Mouse (Mus musculus): Measurements from ENCODE around the gene Cebpb. TPM values are rescaled to one million over a fixed set of nuclear protein-coding genes. Genes with fewer than 3 reads are reported as not detected.

The Cebpb gene
- total and polyA plus RNA-seq, 3 experiments = 9.9 to 10.7 TPM; not detected in 1

GRCm38 (mm10) chr2:167672212-167672685 lies 16.5 kb upstream of the Cebpb start:
- H3K36me3 ChIP-seq (ENCODE audit: control insufficient read depth in 1 of 2, insufficient read depth in 2 of 2, low read length in 2 of 2) = no peaks in the 10 kb centered on the region; a peak in 1 of 4 replicates
- H3K9me3 ChIP-seq (replicated peaks; ENCODE audit: insufficient read depth, low read length) = no peaks in the 10 kb centered on the region
- peak; percentile 65 for TF ChIP-seq SIN3A (IDR thresholded peaks at IDR 0.05; ENCODE audit: low read length)
- TF ChIP-seq SMC3 (IDR thresholded peaks at IDR 0.05; ENCODE audit: low read depth, low read length) = no peak
- TF ChIP-seq GABPA (IDR thresholded peaks at IDR 0.05; ENCODE audit: low read depth, low read length) = no peak
- peak; percentile 28; the same call in 1 of the 2 replicates for TF ChIP-seq ELF1 (IDR thresholded peaks at IDR 0.05; ENCODE audit: low read depth, low read length)
- TF ChIP-seq UBTF (IDR thresholded peaks at IDR 0.05; ENCODE audit: borderline replicate concordance, insufficient read depth, low read depth, low read length) = no peak
- peak; percentile 85 for TF ChIP-seq TCF12 (IDR thresholded peaks at IDR 0.05; ENCODE audit: low read depth, low read length)
- no peak for TF ChIP-seq HCFC1 (IDR thresholded peaks at IDR 0.05; ENCODE audit: low read depth, low read length)
- no peak; the same call in 1 of the 2 replicates for TF ChIP-seq MAZ (IDR thresholded peaks at IDR 0.05; ENCODE audit: low read depth, low read length)
- TF ChIP-seq MXI1 (IDR thresholded peaks at IDR 0.05; ENCODE audit: low read depth, low read length) = 0 out of 2 replicates have a peak, but pooled peaks have one; percentile 27
- TF ChIP-seq MYB (IDR thresholded peaks at IDR 0.05; ENCODE audit: low read depth, low read length) = 0 out of 2 replicates have a peak, but pooled peaks have one; percentile 12
- no peak for TF ChIP-seq RAD21 (IDR thresholded peaks at IDR 0.05; ENCODE audit: low read depth, low read length)
- no peak for TF ChIP-seq CTCF (IDR thresholded peaks at IDR 0.05 in 2 of 3, conservative IDR thresholded peaks at IDR 0.05 in 1 of 3; ENCODE audit: control insufficient read depth in 1 of 3, insufficient read depth in 1 of 3, low read depth in 2 of 3, low read length in 3 of 3, poor library complexity in 1 of 3, severe bottlenecking in 1 of 3)
- TF ChIP-seq KAT2A (conservative IDR thresholded peaks at IDR 0.05; ENCODE audit: low read depth, low read length) = no peak
- TF ChIP-seq GATA1 (IDR thresholded peaks at IDR 0.05; ENCODE audit: low read depth, low read length) = peak; percentile 28; the same call in 1 of the 2 replicates
- no peak for TF ChIP-seq USF1 (IDR thresholded peaks at IDR 0.05; ENCODE audit: low read depth, low read length)
- TF ChIP-seq JUND (IDR thresholded peaks at IDR 0.05; ENCODE audit: low read depth, low read length) = no peak
- TF ChIP-seq MEF2A (IDR thresholded peaks at IDR 0.05; ENCODE audit: extremely low read depth, insufficient replicate concordance, low read depth, low read length, poor library complexity, severe bottlenecking) = no peak
- TF ChIP-seq MAFK (IDR thresholded peaks at IDR 0.05; ENCODE audit: borderline replicate concordance, low read depth, low read length) = no peak
- no peak for TF ChIP-seq MAX (IDR thresholded peaks at IDR 0.05; ENCODE audit: low read length)
- TF ChIP-seq POLR2A (IDR thresholded peaks at IDR 0.05; ENCODE audit: control insufficient read depth in 1 of 2, insufficient read depth in 1 of 2, low read depth in 1 of 2, low read length in 2 of 2, poor library complexity in 1 of 2) = no peak
- no peak for TF ChIP-seq POLR2AphosphoS5 (IDR thresholded peaks at IDR 0.05; ENCODE audit: borderline replicate concordance, low read depth, low read length)
- TF ChIP-seq TAL1 (IDR thresholded peaks at IDR 0.05; ENCODE audit: low read length) = peak; percentile 39; the same call in 1 of the 2 replicates
- TF ChIP-seq E2F4 (IDR thresholded peaks at IDR 0.05; ENCODE audit: borderline replicate concordance, low read depth, low read length) = no peak
- TF ChIP-seq ETS1 (IDR thresholded peaks at IDR 0.05; ENCODE audit: low read depth, low read length) = peak; percentile 98
- TF ChIP-seq ZNF384 (IDR thresholded peaks at IDR 0.05; ENCODE audit: low read depth, low read length) = no peak
- TF ChIP-seq EP300 (IDR thresholded peaks at IDR 0.05; ENCODE audit: low read depth in 1 of 2, low read length in 2 of 2) = peak in 1 of 2 experiments; percentile 65; a peak in 2 of 4 replicates
- no peak; the same call in 1 of the 2 replicates for TF ChIP-seq CHD2 (IDR thresholded peaks at IDR 0.05; ENCODE audit: low read length)
- H3K4me1 ChIP-seq (ENCODE audit: control insufficient read depth in 1 of 2, insufficient read depth in 2 of 2, low read length in 2 of 2) = peaks cover 0 to 3% of the 10 kb centered on the region in 2 experiments; a peak in 2 of 4 replicates
- H3K4me3 ChIP-seq (ENCODE audit: control insufficient read depth in 1 of 2, insufficient read depth in 1 of 2, low read depth in 2 of 2, low read length in 2 of 2) = no peak overlapping the region
- no peaks in the 10 kb centered on the region for H3K79me2 ChIP-seq (ENCODE audit: control insufficient read depth, insufficient read depth, low read length, poor library complexity)
- no peak overlapping the region for H3K9ac ChIP-seq (ENCODE audit: control insufficient read depth, low read depth, low read length, poor library complexity, severe bottlenecking)
- no peaks in the 10 kb centered on the region for H3K27me3 ChIP-seq (ENCODE audit: control insufficient read depth in 1 of 2, insufficient read depth in 2 of 2, low read length in 2 of 2)
- H3K27ac ChIP-seq (ENCODE audit: control insufficient read depth, low read depth, low read length) = no peak overlapping the region
- peak; percentile 71 for DNase-seq (ENCODE audit: low read depth, low spot score)

Data from MEL (cell line).